Mouse (Mus musculus): Measurements from ENCODE around the gene Plagl1.

GRCm38 (mm10) chr10:13168461-13168860 is 108.2 kb downstream of the Plagl1 start:
- no peak for TF ChIP-seq CTCF (IDR thresholded peaks at IDR 0.05; ENCODE audit: low read depth)
- TF ChIP-seq EP300 (IDR thresholded peaks at IDR 0.05; ENCODE audit: low read depth), result no peak
